Mouse (Mus musculus): ENCODE measurements around the gene Ndufa7. TPM values are rescaled to one million over a fixed set of nuclear protein-coding genes. Genes with fewer than 3 reads are reported as not detected.

Gene Ndufa7
- total RNA-seq (2021), result 100 to 1,000 TPM; 354 to 402 TPM
- long read RNA-seq, experiment 1, transcript Ndufa7-202 (3 exons, 438 nt), result minor isoform, 34 of 466 reads
- long read RNA-seq, experiment 1, transcript Ndufa7-204 (2 exons, 610 nt), result minor isoform, 47 of 466 reads
- long read RNA-seq, experiment 1, transcript Ndufa7-201 (4 exons, 528 nt), result major isoform, 377 of 466 reads
- long read RNA-seq, experiment 1, partial matches to known transcripts, result 2 of 466 reads
- long read RNA-seq, experiment 1, other reads (novel, unspliced or antisense), result 3 of 466 reads
- long read RNA-seq, experiment 2, transcript Ndufa7-201 (4 exons, 528 nt), result major isoform, 198 of 263 reads
- long read RNA-seq, experiment 2, transcript Ndufa7-204 (2 exons, 610 nt), result minor isoform, 29 of 263 reads
- long read RNA-seq, experiment 2, transcript Ndufa7-202 (3 exons, 438 nt), result minor isoform, 15 of 263 reads
- long read RNA-seq, experiment 2, partial matches to known transcripts, result 14 of 263 reads
- long read RNA-seq, experiment 2, other reads (novel, unspliced or antisense), result 6 of 263 reads

- peak; percentile 95 to 97 for DNase-seq (ENCODE audit: low spot score in 2 of 2)
Observed at GRCm38 (mm10) chr17:33824084-33824996, at the start of gene Ndufa7, which contains the start of gene Rps28. TSS of gene Ndufa7 (plus strand) at chr17:33824572. TSS of gene Rps28 (minus strand) at chr17:33824562.

GRCm38 (mm10) chr17:33774573-33775155 is 49.7 kb upstream of the Ndufa7 start:
- DNase-seq (ENCODE audit: low spot score in 2 of 2), result no peak

- DNase-seq (ENCODE audit: low spot score in 2 of 2), result no peak
Observed at GRCm38 (mm10) chr17:33775287-33775686, 49.1 kb upstream of the Ndufa7 start.

DNA sequence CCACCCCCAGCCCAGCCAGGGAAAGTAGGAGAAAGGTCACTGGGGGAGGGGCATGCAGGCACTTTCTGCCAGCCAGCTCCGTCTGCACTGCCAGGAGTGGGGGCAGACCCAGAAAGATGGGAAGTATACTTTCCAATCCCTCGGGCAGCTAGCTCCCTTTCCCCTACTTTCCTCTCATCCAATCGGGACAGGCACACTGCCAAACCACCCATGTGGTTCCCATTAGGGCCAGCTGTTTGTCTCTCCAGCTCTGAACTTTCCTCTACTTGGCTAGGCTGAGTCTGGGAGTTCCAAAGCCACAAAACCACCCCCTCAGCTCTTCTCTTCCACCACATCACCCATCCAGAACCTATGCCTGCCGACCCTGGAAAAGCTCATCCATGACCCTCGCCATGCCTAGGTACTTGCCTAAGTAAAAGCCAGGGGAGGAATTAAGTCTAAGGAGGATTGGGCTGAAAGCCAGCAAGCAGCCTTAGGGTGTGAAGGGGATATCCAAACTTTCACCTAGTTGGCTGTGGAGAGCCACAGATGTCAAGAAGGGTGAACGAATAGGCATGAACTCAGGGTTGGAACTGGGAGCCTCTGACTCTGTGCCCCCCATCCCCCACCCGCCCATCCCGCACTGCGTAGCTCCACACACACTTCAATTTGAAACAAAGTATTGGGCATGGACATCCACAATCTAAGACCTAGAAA is 45.0 kb upstream of the Ndufa7 start:
- DNase-seq (ENCODE audit: low spot score in 2 of 2), result peak; percentile 52 to 80

DNA sequence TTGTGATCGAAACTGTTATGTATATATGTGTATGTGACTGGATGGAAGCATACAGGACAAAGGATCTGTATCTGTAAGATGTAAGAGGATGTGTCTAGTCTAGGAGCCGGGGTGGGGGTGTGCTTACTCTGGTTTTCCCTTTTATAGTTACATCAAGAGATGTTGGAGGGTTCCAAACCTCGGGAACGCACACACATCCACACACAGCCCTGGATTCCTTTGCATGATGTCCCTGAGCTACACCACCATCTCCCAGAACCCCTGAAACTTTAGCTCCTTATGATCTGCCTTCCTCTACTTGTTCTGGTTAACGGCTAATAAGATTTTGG is 44.4 kb upstream of the Ndufa7 start:
- no peak for DNase-seq (ENCODE audit: low spot score in 2 of 2)

GRCm38 (mm10) chr17:33780431-33780830 is 43.9 kb upstream of the Ndufa7 start:
- peak in 1 of 2 experiments; percentile 9 for DNase-seq (ENCODE audit: low spot score in 2 of 2)

- peak; percentile 57 to 59 for DNase-seq (ENCODE audit: low spot score in 2 of 2)
Observed at GRCm38 (mm10) chr17:33781124-33781977, 43.0 kb upstream of the Ndufa7 start, which contains the start of gene Angptl4. TSS of gene Angptl4 (minus strand) at chr17:33781830.

- no peak for DNase-seq (ENCODE audit: low spot score in 2 of 2)
Observed at GRCm38 (mm10) chr17:33782067-33782466, 42.3 kb upstream of the Ndufa7 start.

DNA sequence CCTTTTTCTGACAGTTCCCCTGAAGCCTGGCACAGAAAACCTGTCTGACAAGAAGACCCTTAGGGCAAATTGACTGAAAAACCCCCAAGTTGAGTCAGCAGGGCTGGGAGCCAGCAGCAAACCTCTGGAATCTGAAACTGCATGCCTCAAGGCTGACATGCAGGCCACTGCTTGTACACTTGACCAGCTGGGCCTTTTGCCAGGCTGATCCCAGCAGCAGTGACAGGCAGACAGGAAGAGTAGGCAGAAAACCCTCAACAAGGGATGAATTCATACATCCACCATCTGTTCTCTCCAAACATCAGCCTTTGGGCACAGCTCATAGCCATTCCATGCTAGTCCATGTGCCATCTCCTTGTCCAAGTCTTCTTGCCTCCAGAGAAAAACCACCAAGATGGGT is 41.0 kb upstream of the Ndufa7 start:
- peak; percentile 33 to 68 for DNase-seq (ENCODE audit: low spot score in 2 of 2)

GRCm38 (mm10) chr17:33784939-33785338 is 39.4 kb upstream of the Ndufa7 start:
- no peak for DNase-seq (ENCODE audit: low spot score in 2 of 2)

- no peak for DNase-seq (ENCODE audit: low spot score in 2 of 2)
Observed at GRCm38 (mm10) chr17:33786375-33786774, 38.0 kb upstream of the Ndufa7 start.

DNA sequence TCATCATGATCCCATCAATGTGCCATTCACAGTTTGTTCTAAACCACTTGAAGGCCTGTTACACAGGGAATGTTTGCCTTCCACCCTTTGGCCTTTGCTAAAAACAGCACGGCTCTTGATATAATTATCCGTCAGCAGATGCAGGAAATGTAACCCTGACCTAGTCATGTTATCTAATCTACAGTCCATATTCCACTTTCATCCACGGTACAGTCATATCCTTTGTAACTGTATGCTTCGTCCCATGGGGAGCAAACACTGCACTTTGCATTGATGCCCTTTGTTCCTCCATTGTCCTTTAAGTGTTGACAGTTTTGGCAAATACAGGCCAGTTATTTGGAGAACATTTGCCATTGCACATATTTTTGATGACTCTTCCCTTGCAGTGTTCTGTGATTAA is 35.6 kb upstream of the Ndufa7 start:
- no peak for DNase-seq (ENCODE audit: low spot score in 2 of 2)

- DNase-seq (ENCODE audit: low spot score in 2 of 2), result no peak
Observed at GRCm38 (mm10) chr17:33798306-33798705, 26.1 kb upstream of the Ndufa7 start.

- DNase-seq (ENCODE audit: low spot score in 2 of 2), result no peak
Observed at GRCm38 (mm10) chr17:33799277-33799676, 25.1 kb upstream of the Ndufa7 start.

DNA sequence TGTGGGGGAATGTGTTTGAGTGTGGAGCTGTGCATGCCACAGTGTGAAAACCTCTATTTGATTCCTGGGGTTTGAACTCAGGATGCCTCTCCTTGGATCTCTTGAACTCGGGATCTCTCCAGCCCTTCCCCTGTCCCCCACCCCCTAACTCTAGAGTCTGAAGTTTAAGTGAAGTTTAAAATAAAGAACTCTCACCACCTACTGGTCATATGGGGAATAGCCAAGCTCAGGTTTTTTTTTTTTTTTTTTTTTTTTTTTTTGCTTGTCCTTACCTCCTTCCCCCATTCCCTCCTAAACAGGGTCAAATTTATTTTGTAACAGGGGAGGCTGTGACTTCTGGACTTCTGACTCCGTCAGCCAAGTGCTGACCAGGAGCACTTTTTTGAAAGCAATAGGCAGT is 22.2 kb upstream of the Ndufa7 start:
- no peak for DNase-seq (ENCODE audit: low spot score in 2 of 2)

GRCm38 (mm10) chr17:33804205-33804604 is 20.2 kb upstream of the Ndufa7 start:
- no peak for DNase-seq (ENCODE audit: low spot score in 2 of 2)

DNA sequence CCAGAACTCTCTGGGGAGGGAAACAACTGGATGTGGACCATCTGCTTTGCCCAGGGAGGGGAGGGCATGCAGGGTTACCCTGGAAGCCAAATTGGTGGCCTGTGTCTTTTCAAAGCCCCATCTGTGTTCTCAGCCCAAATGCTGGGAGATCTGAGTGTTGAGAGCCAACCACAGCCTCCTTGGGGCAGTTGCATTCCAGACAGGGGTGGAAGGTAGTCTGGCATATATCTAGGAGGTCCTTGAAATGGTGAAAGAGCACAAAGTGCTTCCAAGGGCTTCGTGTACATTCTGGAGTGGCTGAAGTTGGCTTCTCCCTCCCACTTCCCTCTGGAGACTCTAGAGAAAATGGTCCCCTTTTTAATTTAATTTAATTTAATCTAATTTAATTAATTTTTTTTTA is 19.6 kb upstream of the Ndufa7 start:
- no peak for DNase-seq (ENCODE audit: low spot score in 2 of 2)

GRCm38 (mm10) chr17:33807181-33807888 is 17.0 kb upstream of the Ndufa7 start:
- no peak for DNase-seq (ENCODE audit: low spot score in 2 of 2)

DNA sequence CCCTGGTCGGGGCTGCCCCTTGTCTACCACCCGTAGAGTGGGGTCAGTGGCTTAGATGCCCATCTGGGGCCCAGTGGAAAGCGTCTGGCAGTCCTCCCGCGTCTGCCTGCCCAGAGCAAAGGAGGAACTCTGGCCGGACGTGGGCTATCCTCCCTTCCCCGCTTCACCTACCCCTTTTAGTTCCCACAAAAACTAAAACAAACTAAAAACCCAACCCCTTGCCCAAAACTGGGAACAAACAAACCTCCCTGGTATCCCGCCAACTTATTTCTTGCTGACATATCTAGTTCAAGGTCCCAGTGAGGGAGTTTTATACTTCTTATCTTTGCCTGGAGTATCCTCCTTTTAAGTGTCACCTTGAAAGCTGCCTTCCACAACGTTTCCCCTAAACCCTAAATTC is 16.2 kb upstream of the Ndufa7 start:
- no peak for DNase-seq (ENCODE audit: low spot score in 2 of 2)
